Mouse (Mus musculus): Measurements from ENCODE around the gene Ccdc107.

DNA sequence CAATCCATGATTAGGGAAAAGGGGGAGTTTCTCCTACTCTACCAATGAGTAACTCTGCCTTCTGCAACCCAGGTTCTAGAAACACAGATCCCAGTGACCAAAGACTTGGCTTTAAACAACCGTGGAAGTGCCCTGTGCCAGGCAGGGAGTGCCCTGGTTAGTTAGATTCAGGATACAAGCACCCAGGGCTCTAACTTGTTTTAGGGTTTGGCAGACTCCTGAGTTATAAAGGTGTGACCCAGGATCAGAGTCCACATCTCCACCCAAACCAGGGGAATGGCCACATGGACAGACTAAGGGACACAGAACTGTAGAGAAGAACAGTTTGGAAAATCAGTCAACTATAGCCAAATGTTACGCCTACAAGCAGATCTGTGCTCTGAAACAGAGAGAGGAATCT, 10.3 kb downstream of the Ccdc107 start:
- TF ChIP-seq CTCF (IDR thresholded peaks at IDR 0.05) = no peak
- TF ChIP-seq POLR2A (IDR thresholded peaks at IDR 0.05; ENCODE audit: insufficient read depth, low read depth, low read length) = no peak
